Mouse (Mus musculus) heart, embryonic 12.5 days (tissue): ENCODE measurements around the gene Rgsl1. TPM values are rescaled to one million over a fixed set of nuclear protein-coding genes. Genes with fewer than 3 reads are reported as not detected.
A peak's percentile ranks its signal among the peaks of the same experiment; 100 is the strongest.
"Not testable (repeated sequence)": the region's sequence is repeated elsewhere in the genome, so short reads cannot be mapped to it uniquely, and the experiment has no call there.

Source experiments
- ATAC-seq: fragments of 200-750 bp; cut with Nextera tagmentation; 2 replicates; pipeline ENCODE4 v1.8.0; 2017; ENCODE audit warnings: moderate TSS enrichment, moderate library complexity; ENCODE audit not compliant: insufficient number of reproducible peaks, low FRiP score
- H3K27ac ChIP-seq: fragments of 300-500 bp; sonication (generic); 2 replicates; pipeline ENCODE4 v1.5.1; 2016; ENCODE audit warnings: mild to moderate bottlenecking, moderate library complexity; ENCODE audit not compliant: poor library complexity, severe bottlenecking
- H3K27me3 ChIP-seq: fragments of 300-500 bp; sonication (generic); replicated peaks from 2 replicates; pipeline ENCODE4 v1.6.1; 2016; ENCODE audit warnings: mild to moderate bottlenecking, moderate library complexity
- H3K36me3 ChIP-seq: fragments of 300-500 bp; sonication (generic); 2 replicates; pipeline ENCODE4 v1.6.1; 2016; ENCODE audit warnings: mild to moderate bottlenecking, moderate library complexity
- H3K4me1 ChIP-seq: fragments of 300-500 bp; sonication (generic); replicated peaks from 2 replicates; pipeline ENCODE4 v1.6.1; 2016; ENCODE audit warnings: mild to moderate bottlenecking
- H3K4me2 ChIP-seq: fragments of 300-500 bp; sonication (generic); 2 replicates; pipeline ENCODE4 v1.6.1; 2016; ENCODE audit warnings: mild to moderate bottlenecking, moderate library complexity
- H3K4me3 ChIP-seq: fragments of 300-500 bp; sonication (generic); 2 replicates; pipeline ENCODE4 v1.5.1; 2016; ENCODE audit warnings: mild to moderate bottlenecking
- H3K9ac ChIP-seq: fragments of 300-500 bp; sonication (generic); 2 replicates; pipeline ENCODE4 v1.6.1; 2016; ENCODE audit warnings: mild to moderate bottlenecking, moderate library complexity
- H3K9me3 ChIP-seq: fragments of 300-500 bp; sonication (generic); replicated peaks from 2 replicates; pipeline ENCODE4 v1.6.1; 2016; ENCODE audit warnings: mild to moderate bottlenecking, moderate library complexity
- WGBS: fragments of 180-500 bp; shearing (Covaris S2); methylation state at CpG from one replicate; pipeline ENCODE4 v1.1.7; 2016; 5-methylcytosine and 5-hydroxymethylcytosine counted together
- polyA plus RNA-seq: library from polyadenylated mRNA; unstranded; fragments of >200 nt; fragmentation: Nextera tagmentation; extraction: Ambion mirVana; gene quantifications from 2 replicates; pipeline ENCODE4 v1.2.1, GENCODE M21; 2016

Gene Rgsl1
- not detected in 2 replicates for polyA plus RNA-seq

DNA sequence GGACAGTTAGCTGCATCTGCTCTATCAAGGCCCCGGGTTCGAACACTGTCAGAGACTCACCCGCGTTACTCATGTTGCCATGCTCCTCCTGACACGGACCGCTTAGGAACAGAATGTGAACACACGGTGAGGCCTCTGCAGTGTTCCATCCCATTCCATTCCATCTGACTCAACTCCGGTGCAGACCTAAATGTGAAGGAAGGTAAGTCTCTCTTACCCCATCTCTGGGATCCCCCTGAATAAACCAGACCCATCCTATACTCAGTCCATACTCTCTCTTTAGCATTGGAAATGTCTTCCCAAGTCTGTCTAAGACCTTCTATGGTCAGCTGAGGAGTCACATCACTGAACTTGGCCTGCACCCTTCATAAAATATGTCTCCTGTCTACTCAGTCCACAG is at the start of gene Rgsl1:
Rgsl1 (minus strand) TSS at position 101 of the 400 bp plus-strand sequence.
- Histone ChIP-seq H3K4me1 (no peaks in the 10 kb centered on the region), H3K27me3 (0 out of 2 replicates have a peak, but pooled peaks cover 3% of the 10 kb centered on the region), H3K36me3 (no peaks in the 10 kb centered on the region), H3K9ac (no peak within 1 kb of the TSS), H3K27ac (no peak within 1 kb of the TSS), H3K4me3 (no peak within 1 kb of the TSS), H3K4me2 (no peak within 1 kb of the TSS), H3K9me3 (no peaks in the 10 kb centered on the region)
- 92% methylated on average over 8 of the region's 8 CpGs for WGBS
- ATAC-seq = no peak

DNA sequence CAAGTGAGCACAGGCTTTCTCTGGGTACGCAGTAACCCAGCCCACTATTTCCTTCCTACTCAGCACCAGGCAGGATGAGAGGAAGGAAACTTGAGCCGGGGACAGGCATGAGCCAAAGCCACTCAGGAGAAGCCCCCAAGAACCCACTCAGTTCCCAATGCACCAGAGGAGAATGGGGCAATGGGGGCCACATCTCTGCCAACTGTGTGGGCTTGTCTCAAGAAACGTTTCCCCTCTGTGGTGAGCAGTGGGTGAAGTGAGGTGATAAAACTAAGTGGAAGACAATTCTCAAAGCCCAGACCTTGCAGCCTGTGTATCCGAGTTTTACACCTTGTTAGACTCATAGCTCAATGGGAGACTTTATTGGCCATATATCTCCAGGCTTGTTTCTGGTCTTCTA is 47.5 kb upstream of the Rgsl1 start, which contains the start of gene Teddm1a:
Teddm1a (plus strand) TSS at position 301 of the 400 bp plus-strand sequence.
- Histone ChIP-seq H3K4me3 (no peak within 1 kb of the TSS), H3K4me1 (0 out of 2 replicates have a peak, but pooled peaks cover 5% of the 10 kb centered on the region), H3K9ac (no peak within 1 kb of the TSS), H3K27ac (no peak within 1 kb of the TSS), H3K9me3 (no peaks in the 10 kb centered on the region), H3K36me3 (no peaks in the 10 kb centered on the region), H3K4me2 (no peak within 1 kb of the TSS), H3K27me3 (peaks cover 7% of the 10 kb centered on the region)
- 56% methylated on average over 4 of the region's 4 CpGs for WGBS
- ATAC-seq = no peak

DNA sequence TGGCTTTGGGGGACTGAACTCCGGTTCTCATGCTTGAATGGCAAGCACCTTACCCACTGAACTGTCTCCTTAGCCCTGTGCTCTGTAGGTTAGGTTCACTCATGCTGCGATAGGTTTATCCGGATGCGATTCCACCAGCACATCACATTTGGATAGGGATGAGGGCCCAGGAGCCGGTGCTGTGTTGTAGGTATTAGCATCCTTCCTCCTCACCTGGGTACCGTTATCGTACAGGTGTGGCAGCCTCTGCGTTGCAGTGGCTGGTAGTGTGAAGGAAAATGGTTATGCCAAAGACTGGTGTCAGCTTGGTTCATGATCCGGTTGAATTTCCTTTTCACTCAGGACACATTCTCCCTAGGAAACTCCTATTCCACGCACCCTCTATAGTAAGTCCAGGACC is 46.2 kb upstream of the Rgsl1 start:
- Histone ChIP-seq H3K9me3 (no peaks in the 10 kb centered on the region), H3K9ac (no peak overlapping the region), H3K4me1 (peaks cover 8% of the 10 kb centered on the region; the same call in 1 of the 2 replicates), H3K4me2 (no peak overlapping the region), H3K27ac (no peak overlapping the region), H3K27me3 (peaks cover 7% of the 10 kb centered on the region), H3K4me3 (no peak overlapping the region), H3K36me3 (no peaks in the 10 kb centered on the region)
- 91% methylated on average over 10 of the region's 10 CpGs for WGBS
- ATAC-seq = no peak

DNA sequence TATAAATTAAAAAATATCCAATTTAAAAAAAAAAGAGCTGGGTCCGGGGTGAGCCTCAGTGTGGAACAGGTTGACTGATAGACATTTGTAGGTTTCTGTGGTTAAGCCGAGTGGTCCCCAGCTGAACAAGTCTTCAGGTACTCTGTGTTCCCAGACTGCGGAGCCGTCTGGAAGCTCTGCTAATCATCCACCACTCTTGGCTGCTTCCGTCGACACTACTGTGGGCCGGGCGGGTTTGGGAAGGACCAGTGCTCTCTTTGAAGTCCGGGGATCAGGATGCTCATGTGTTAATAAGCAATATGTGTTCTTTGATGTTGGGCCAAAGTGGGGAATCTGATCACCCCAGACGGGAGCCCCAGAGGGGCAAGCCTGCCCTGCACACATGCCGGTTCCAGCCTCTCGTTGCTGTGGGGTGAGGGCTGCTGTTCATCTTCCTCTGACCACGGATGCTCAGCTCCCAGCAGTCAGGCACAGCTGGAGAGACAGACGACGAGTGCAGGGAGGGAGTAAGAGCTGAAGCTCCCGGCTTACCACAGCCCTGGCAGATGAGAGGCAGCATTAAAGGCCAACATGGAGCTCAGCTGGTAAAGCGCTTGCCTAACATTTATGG is 42.2 kb upstream of the Rgsl1 start:
- Histone ChIP-seq H3K9me3 (no peaks in the 10 kb centered on the region), H3K27ac (no peak overlapping the region), H3K4me2 (no peak overlapping the region), H3K4me1 (peaks cover 3% of the 10 kb centered on the region; the same call in 1 of the 2 replicates), H3K27me3 (no peaks in the 10 kb centered on the region), H3K4me3 (no peak overlapping the region), H3K36me3 (no peaks in the 10 kb centered on the region), H3K9ac (peak overlapping the region; percentile 37; the same call in 1 of the 2 replicates)
- ATAC-seq = no peak
- 23% methylated on average over 17 of the region's 17 CpGs for WGBS

DNA sequence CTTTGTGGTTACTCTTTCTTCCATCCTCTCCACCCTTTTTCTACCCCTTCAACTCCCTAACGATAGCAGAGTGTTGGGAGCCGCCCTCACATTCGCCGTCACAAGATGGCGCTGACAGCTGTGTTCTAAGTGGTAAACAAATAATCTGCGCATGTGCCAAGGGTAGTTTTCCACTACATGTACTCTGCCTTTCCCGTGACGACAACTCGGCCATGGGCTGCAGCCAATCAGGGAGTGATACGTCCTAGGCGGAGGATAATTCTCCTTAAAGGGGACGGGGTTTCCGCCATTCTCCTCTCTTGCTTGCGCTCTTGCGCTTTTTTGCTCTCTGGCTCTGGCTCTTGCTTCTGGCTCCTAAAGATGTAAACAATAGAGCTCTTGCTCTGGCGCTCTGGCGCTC is 36.4 kb upstream of the Rgsl1 start:
- H3K27me3 ChIP-seq, H3K4me1 ChIP-seq, H3K4me2 ChIP-seq, H3K4me3 ChIP-seq, ATAC-seq, H3K27ac ChIP-seq, H3K36me3 ChIP-seq, H3K9ac ChIP-seq, H3K9me3 ChIP-seq: not testable (repeated sequence)
- WGBS = 89% methylated on average over 17 of the region's 17 CpGs

DNA sequence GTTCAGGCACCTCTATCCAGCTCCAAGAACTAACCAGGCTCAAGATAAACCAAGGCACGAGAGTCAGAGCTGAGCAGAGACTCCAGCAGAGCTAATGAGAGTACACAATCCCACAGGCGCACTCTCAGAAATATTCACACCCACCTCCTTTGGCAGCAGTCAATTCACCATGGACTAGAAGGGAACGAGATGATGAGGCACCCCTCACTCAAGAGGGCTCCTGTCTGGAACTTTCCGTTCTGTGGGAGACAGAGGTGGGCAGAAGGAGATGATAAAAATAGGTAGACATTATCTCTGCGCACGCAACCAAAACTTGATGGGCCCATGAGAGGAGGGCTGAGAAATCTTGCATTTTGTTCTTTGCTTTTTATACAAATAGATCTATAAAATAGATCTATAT is 30.1 kb upstream of the Rgsl1 start, which contains the start of gene Teddm1b:
Teddm1b (plus strand) TSS at position 301 of the 400 bp plus-strand sequence.
- Histone ChIP-seq H3K27me3 (no peaks in the 10 kb centered on the region), H3K4me3 (no peak within 1 kb of the TSS), H3K9me3 (no peaks in the 10 kb centered on the region), H3K4me2 (no peak within 1 kb of the TSS), H3K4me1 (0 out of 2 replicates have a peak, but pooled peaks cover 4% of the 10 kb centered on the region), H3K27ac (no peak within 1 kb of the TSS), H3K9ac (no peak within 1 kb of the TSS), H3K36me3 (no peaks in the 10 kb centered on the region)
- 75% methylated on average over 6 of the region's 6 CpGs for WGBS
- no peak for ATAC-seq

DNA sequence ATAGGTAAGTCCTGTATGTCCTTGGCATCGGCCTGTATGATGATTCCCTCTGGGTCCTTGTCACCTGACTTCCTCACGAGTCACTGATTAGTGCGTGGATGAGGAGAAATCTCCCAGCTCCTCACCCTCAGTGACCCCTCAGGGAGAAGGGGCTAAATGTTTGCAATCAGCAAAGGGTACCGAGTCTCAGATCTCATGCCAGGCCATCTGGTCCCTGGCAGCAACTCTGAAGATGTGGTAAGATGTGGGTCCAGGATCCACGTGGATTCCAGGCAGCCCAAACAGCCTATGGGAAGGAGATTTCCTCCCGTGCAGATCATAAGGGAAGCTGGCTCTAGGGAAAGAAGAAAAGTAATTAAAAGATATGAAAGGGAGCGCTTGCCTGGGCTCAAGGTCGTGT is 12.0 kb upstream of the Rgsl1 start:
- 73% methylated on average over 8 of the region's 8 CpGs for WGBS
- Histone ChIP-seq H3K4me1 (no peaks in the 10 kb centered on the region), H3K27me3 (no peaks in the 10 kb centered on the region), H3K36me3 (no peaks in the 10 kb centered on the region), H3K9ac (no peak overlapping the region), H3K4me2 (no peak overlapping the region), H3K4me3 (no peak overlapping the region), H3K27ac (no peak overlapping the region), H3K9me3 (no peaks in the 10 kb centered on the region)
- ATAC-seq = no peak

DNA sequence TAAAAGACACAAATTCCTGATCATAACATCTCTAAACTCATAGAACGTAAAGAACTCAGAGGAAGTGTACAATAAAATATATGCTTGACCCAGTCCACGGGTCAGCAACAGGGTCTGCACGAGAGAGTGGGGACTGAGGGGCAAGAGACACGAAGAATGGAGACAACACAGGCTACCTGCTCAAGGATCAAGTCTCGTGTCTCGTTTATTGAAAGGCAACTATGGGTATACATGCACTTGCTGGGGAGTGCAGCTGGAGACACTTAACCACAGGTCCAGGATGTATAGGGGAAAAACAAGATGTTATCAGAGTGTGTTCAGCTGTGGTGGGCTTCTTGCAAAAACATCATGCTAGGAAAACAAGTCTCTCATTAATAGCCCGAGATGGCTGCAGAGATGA is 8.8 kb upstream of the Rgsl1 start:
- H3K4me3 ChIP-seq, ATAC-seq, H3K9ac ChIP-seq, H3K9me3 ChIP-seq, H3K4me1 ChIP-seq, H3K36me3 ChIP-seq, H3K27ac ChIP-seq, H3K27me3 ChIP-seq, H3K4me2 ChIP-seq: not testable (repeated sequence)
- 68% methylated on average over 7 of the region's 7 CpGs for WGBS

DNA sequence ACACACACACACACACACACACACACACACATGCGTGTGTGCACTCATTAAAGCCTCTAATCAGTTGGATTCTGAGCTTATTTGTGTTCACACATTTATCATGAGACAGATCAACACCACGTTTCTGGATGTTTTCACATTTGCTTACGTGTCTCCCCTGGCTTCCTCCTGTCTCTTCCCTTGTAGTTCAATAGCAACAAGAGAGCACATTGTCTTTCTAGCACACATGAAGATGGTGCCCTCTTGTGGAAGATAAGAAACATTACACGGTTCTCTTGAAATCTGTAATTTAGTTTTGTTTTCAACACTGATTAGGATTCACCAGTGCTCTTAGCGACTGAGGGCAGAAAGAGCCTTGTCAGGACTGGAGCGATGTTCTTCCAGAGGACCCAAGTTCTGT is 2.9 kb upstream of the Rgsl1 start:
- Histone ChIP-seq H3K4me2 (0 out of 2 replicates have a peak overlapping the region, but pooled peaks have one; percentile 14), H3K9me3 (no peaks in the 10 kb centered on the region), H3K36me3 (no peaks in the 10 kb centered on the region), H3K9ac (no peak overlapping the region), H3K4me3 (no peak overlapping the region), H3K27ac (no peak overlapping the region), H3K27me3 (0 out of 2 replicates have a peak, but pooled peaks cover 3% of the 10 kb centered on the region), H3K4me1 (no peaks in the 10 kb centered on the region)
- 16% methylated on average over 6 of the region's 6 CpGs for WGBS
- no peak for ATAC-seq

DNA sequence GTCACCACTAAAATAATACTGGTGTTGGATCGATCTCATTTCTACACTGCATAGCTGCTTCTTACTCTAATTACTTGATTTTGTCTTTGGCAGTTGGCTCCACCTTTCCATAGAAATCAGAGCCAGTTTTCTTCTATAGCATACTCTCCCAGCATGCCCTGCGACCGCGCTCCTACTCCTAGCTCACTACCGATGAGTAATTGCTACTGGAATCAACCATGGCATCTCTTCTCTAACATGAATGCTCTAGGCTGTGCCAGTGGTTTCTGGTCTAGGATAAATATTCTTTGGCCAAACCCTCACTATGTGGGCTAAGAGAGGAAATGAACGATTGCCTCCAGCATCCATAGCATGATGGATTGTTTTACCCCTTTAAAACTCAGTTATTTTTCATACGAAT is 2.5 kb upstream of the Rgsl1 start:
- no peak overlapping the region for H3K4me2 ChIP-seq
- H3K9me3 ChIP-seq = no peaks in the 10 kb centered on the region
- H3K27ac ChIP-seq = no peak overlapping the region
- H3K4me1 ChIP-seq = no peaks in the 10 kb centered on the region
- no peak overlapping the region for H3K9ac ChIP-seq
- H3K4me3 ChIP-seq = no peak overlapping the region
- H3K27me3 ChIP-seq = 0 out of 2 replicates have a peak, but pooled peaks cover 3% of the 10 kb centered on the region
- WGBS = 82% methylated on average over 7 of the region's 7 CpGs
- no peaks in the 10 kb centered on the region for H3K36me3 ChIP-seq
- no peak for ATAC-seq

DNA sequence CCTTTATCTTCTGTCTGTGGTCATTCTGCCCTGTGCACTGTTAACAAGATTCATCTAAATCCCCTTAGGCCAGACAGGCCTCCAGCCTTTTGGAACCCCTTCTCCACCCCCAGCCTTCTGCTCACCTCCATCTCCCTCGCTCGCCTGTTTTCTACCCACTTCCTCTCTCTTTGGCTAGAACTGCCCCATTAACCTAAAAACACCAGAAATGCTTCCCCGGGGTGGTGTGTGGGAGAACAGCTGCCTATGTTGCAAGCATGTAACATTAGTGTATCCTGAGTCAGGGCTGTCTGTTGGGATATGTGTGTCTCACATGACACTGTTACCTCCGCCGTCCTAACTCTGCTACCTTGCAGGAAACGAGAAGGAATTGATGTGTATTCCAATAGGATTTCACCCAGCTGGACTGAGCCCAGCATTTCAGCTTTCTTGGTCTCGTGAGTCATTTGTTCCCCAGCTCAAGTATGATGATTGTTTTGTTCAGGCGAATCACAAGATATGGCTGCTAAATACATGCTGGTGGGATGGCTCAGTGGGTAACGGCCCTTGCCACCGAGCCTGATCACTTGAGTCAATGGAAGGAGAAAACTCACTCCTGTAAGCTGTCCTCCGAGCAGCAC is 1.7 kb downstream of the Rgsl1 start:
- Histone ChIP-seq H3K4me3 (no peak overlapping the region), H3K27me3 (no peaks in the 10 kb centered on the region), H3K27ac (no peak overlapping the region), H3K9ac (no peak overlapping the region), H3K36me3 (no peaks in the 10 kb centered on the region), H3K4me2 (no peak overlapping the region), H3K9me3 (no peaks in the 10 kb centered on the region), H3K4me1 (no peaks in the 10 kb centered on the region)
- 81% methylated on average over 11 of the region's 11 CpGs for WGBS
- no peak for ATAC-seq
